Mouse (Mus musculus): ENCODE measurements at regions not wholly inside any gene's neighbourhood (a gene's known extent, or its start where the extent isn't known, plus 50 kb on each side); places are given as distances from the start of the nearest gene placed in this dataset.

GRCm38 (mm10) chr5:77594719-77595118 is 186.9 kb upstream of the Igfbp7 start:
- DNase-seq, result no peak

- no peak for DNase-seq
These were observed 181.4 kb upstream of the Igfbp7 start for GRCm38 (mm10) chr5:77589252-77589651.

GRCm38 (mm10) chr5:77581702-77582101 is 173.9 kb upstream of the Igfbp7 start:
- no peak for DNase-seq

DNA sequence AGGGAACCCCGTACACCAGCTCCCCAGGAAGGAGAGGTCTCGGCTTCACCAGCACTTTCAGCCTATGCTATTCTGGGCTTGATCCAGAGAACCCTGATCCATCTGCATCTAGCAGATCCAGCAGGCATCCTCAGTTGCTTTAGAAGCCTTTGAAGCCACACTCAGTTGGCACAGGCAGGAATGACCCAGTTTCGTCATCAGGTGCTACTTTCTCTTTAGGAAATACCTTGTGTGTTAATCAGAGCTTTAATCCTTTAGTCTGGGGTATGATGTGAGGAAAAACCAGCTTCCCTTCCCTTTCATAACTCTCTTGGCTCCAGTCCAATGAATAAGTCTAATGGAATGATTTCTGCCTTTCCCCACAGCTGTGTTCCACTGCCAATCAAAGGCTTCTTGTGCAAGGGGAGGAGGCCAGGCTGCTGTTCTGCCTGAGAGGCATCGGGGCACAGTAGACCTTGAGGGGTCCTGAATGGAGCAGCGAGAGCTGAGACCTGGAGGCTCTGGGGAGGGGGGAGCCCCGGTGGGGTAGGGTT is 173.3 kb upstream of the Igfbp7 start:
- peak; percentile 36 for DNase-seq

DNA sequence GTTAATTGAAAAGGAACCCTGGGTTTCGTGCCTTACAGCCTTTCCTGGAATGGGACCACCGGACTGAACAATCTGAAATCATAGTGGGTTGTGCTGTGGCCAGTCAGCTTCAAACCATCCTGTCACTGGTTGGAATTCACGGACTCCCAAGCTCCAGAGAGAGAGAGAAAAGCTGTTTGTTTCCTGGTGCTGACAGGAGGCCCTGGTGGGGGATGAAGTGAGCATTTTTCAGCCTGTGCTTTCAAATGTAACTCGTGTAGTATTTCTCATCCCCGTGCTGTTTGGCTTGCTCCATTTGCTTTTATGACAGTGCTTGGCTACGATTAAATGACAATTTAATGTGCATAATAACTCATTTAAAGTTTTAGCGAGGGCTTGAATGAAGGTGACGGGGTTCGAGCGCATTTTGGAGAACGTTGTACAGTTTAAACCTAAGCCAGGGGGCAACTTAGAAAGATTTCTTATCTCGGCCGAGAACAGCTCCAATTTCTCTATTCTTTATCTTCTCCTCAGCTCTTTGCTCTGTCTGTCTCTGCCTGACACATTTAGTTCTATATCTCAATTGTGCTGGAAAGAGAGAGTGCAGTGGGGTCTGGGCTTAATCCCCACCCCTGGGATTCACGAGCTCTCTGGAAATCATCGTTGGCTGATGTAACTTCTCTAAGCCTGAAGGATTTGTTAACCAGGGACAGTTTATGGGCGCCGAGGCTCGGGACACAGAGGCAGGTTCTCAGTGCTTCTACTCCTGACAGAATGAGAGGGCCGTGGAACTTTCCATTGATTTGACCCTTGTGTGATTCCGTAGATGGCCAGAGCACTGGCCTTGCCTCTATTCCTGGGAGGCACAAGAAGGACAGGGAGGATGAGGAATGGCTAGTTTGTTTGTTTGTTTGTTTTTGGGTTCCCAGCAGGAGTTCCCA is 172.2 kb upstream of the Igfbp7 start:
- DNase-seq, result peak; percentile 21

DNA sequence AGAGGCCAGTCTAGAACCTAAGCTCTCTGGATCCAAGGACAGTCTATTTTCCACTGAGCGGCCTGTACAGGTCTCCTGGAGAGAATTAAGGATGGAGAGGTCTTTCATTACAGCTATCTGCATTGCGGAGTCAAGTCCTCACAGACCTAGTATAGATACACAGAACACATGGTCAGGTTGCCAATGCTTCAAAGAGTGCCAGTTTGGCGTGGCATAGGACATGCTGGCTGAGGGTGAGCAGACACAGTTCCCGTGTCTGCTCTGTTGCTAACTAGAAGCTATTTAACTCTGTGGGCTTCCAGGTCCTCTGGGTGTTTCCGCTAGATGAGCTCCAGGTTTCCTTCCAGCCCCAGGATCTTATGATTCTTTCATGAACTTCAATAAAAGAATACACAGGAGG is 169.0 kb upstream of the Igfbp7 start:
- no peak for DNase-seq

DNA sequence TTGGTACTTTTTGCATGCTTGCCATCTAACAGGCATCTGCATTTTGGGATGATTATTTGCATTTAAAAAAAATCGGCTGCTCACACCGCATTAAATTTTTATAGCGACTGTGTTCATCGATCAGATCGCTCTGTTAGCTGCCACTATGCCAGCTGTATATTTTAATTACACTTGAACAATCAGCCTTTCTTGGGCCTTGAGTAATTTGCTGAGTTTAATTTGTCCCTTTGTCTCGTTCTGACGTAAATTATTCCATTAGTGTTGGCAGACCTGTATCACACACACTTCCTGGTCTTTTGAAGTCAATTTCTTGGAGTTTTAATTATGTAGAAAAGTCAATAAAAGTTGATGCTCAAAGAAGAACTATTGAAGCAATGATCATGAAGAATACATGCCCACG is 167.9 kb upstream of the Igfbp7 start:
- no peak for DNase-seq

DNA sequence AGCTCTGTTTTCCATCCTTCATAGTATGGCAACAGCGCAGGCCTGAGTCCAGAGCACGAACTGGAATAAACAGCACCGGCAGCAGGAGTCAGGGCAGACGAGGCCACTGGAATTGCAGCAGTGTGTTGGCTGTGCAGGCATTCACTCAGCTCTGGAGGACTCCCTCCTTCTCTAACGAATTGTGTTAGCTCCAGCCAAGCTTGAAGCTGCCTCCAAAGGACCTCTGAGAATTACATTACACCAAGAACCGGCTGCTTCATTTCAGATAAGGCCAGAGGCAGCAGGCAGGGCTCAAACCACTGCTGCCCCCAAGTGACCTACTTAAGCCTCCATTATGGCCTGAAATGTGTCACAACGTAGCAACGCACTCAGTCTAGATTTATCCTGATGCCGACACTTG is 162.5 kb upstream of the Igfbp7 start:
- DNase-seq, result peak; percentile 19

DNA sequence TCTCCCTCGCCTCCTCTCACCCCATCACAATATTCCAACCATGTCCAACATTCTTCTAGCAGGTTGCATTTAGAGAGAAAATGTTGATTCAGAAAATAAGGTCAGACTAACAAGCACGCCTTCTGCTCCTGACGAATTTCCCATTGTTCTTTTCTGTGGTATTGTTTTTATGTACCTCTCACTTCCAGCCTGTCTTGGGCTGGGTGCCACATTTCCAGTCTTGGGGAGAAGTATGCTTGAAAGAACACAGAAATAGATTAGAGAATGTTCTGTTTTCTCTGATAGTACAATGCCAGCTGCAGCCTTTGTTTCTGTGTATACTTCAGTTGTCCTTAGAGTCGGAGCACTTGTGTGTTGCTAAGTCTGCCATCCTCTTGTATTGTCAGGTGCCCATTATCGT is 160.3 kb upstream of the Igfbp7 start:
- no peak for DNase-seq

DNA sequence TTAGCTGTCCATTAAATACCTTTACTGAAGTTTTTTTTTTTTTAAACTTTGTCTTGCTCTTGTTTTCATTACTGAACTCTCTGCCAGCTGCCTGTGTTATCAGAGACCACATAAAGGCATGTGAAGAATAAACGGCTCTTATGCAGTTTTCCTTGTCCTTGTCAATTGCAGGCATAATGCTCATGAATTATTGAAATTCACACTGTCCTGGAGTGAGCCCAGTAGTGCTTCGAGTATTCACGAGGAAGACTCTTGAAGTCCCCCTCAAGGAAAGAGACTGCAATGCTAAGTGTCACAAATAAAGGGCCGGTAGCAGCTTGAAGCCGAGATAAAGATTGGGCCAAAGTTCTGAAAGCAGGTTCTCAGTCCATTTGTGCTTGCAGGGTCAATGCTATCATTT is 144.7 kb upstream of the Igfbp7 start:
- no peak for DNase-seq

DNA sequence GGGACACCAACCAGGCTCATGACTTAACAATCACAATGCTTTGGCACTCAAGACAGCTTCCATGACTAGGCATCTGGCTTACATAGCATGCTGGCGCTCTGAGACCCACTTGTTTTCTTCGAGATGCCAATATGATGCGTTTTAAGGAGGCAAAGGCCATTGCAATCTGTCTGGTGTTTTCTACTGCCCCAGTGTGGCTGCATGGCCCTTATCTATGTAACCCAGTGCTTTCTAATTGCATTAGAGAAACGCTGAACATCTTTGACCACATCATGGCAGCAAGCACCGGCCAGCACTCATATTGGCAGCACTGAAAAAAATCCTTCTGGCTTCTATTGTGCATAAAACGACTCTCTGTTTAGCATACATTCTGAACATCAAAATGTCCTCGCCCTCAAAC is 144.2 kb upstream of the Igfbp7 start:
- no peak for DNase-seq

- DNase-seq, result peak; percentile 10
These were observed 138.3 kb upstream of the Igfbp7 start for GRCm38 (mm10) chr5:77546001-77546620.

- DNase-seq, result no peak
These were observed 124.6 kb upstream of the Igfbp7 start for GRCm38 (mm10) chr5:77532261-77533015.

GRCm38 (mm10) chr5:77530376-77530775 is 122.5 kb upstream of the Igfbp7 start:
- DNase-seq, result no peak

DNA sequence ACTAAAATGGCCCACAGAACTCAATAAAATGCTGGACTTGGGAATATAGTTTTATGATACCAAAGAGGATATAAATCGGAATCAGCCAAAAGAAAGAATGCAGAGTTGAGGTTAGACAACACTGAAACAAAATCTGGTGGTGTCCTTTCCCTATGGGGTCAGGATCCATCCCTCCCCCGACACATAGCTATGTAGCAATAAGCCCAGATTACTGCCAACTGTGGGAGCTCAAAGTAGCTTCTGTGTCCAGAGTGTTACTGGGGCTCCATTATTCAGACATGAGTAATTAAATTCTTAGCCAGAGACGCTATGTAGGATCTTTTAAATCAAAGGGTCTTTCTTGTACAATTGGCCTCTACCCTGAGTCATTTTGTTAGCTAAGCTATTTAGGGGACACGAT is 109.4 kb upstream of the Igfbp7 start:
- DNase-seq, result peak; percentile 8

- DNase-seq, result no peak
These were observed 107.6 kb upstream of the Igfbp7 start for GRCm38 (mm10) chr5:77515448-77515847.

- DNase-seq, result no peak
These were observed 94.8 kb upstream of the Igfbp7 start for GRCm38 (mm10) chr5:77502684-77503083.

DNA sequence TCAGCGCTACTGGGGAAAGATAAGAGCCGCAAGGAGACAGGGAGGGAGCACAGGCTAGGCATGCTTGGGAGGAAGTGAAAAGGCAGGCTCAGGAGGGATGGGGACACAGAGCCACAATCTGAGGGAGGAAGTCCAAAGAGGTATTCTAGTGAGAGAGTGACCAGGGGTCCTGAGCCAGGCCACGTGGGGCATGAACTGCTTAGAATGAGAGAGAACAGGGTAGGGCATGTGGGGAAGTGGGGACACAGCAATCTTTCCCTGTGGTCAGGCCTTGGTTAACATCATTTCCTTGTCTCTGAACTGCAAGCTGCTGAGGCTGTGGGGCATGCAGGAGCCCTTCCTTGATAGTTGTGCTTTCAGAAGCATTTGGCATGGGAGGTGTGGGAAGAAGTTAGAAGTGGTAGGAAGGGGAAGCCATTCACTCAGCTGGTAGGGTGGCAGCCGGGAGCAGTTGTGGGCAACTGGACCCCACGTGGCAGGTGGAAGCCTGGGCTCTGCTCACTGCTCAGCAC is 92.2 kb upstream of the Igfbp7 start:
- no peak for DNase-seq

DNA sequence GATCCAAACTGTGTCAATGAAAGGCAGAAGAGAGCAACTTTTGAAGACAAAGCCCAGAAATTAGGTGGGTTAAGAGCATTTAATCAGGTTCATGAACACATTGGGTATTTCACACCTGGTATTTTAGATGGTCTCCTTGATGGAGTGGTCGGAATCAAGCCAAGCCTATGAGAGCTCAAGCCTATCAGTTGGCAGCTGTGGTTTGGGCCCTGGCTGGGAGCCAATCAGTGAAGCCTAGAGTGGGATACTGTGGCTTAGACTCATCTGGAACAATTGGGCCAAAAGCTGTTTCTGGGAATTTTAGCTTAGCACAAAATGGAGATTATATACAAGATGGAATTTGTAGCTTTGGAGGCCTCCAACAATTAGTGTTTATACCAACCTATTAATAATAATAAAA is 86.8 kb upstream of the Igfbp7 start:
- no peak for DNase-seq

GRCm38 (mm10) chr5:77488969-77489368 is 81.1 kb upstream of the Igfbp7 start:
- DNase-seq, result no peak

DNA sequence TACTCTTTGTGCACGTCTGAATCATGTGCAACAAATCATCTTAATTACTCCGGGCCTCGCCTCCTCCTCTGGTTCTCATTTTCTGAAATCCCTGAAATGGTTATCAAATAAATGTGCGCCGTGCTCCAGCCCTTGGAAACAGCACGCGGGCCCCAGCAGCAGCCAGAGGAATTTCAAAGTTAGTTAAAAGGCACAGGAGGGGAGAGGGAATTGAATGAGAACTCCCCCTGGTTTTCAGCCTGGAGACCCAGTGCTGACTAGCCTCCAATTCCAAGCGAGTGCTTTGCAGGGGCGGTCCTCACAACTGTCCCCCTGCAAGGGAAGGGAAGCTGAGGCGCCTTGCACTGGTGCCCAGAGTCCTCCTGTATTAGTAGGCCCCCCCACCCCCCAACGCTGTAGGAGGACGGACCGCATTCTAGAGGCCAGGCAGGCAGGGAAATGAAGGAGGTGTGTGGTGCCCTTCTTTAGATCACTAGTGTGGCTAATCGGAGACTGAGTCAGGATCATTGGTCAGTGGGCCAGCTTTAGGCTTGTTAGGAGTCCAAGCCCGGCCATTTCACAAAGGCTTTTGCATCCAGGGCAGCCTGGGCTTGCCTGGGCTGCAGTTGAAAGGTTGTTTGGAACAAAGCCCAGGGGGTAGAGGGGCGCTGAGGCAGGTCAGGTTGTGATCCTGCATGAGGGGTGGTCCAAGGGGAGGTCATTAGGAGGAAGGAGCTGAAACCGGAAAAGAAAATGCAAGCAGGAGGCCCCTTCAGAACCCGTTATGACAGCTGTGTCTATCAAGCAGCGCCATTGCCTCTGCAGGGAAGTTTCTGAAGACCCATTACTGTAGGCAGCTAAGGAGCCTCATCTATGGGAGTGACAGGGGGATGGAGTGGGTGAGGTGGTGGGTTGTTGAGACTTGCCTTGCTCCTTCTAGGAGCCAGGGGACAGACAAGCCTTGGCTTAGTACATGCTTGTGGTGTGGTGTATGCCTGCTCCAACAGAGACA is 80.3 kb upstream of the Igfbp7 start:
- DNase-seq, result no peak

Measured in adrenal gland, postnatal 10 days (tissue).